Mouse (Mus musculus) lung, adult 2 months (tissue): ENCODE results near the gene Sipa1l2.

ENCODE experiments used
- CTCF ChIP-seq: fragments of 200-500 bp; IDR thresholded peaks from 2 replicates; pipeline ENCODE4 v1.5.1; 2011; ENCODE audit warnings: mild to moderate bottlenecking, low read length, control low read depth; ENCODE audit not compliant: insufficient read depth
- POLR2A ChIP-seq: fragments of 200-500 bp; IDR thresholded peaks from 2 replicates; pipeline ENCODE4 v1.6.1; 2011; ENCODE audit warnings: low read depth, mild to moderate bottlenecking, control low read depth, low read length, borderline replicate concordance; ENCODE audit errors: extremely low read depth

DNA sequence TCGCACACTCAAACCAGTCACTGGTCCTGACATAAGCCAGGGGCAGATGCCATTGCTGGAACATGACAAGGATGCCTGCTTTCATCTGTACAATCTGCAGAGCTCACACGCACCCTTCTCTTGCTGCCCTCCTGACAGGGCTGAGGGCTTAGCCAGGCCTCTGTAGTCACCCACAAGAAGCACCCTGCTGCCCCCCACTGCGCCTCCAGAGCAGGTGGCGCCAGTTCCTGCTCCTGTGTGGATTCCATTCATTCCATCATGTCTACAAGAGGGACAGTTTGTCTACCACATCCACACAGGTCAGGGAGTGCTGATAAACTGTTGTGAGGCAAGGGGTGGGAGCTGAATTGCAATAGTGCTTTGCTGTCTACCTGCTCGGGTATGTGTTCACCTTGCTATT, 47.3 kb upstream of the Sipa1l2 start:
- TF ChIP-seq POLR2A (no peak), CTCF (no peak)
